Mouse (Mus musculus): Measurements from ENCODE around the gene Olfr64.

DNA sequence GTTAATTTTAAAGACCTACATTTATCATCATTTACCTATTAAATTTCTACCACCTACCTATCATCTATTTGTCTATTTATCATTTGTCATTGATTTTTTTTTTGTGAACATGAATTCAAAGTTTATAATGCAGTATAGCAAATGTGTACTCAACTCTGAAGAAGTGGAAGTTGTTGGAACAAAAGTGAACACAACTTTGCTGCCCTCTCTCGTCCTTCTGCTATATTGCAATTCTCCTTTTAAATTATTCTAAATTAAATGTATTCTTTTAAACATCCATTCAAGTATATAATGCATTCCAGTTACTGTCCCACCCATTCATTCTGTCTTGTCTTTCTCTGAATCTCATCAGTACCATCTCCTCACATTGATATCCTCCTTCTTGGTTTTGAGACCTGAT is 21.2 kb downstream of the Olfr64 start:
- TF ChIP-seq CTCF (IDR thresholded peaks at IDR 0.05; ENCODE audit: borderline replicate concordance, extremely low read depth, insufficient read depth, insufficient read length) (no peak), POLR2A (IDR thresholded peaks at IDR 0.05; ENCODE audit: borderline replicate concordance, extremely low read depth, insufficient read depth, insufficient read length, poor library complexity, severe bottlenecking) (no peak)
